Mouse (Mus musculus): ENCODE measurements at regions not wholly inside any gene's neighbourhood (a gene's known extent, or its start where the extent isn't known, plus 50 kb on each side); places are given as distances from the start of the nearest gene placed in this dataset.

DNA sequence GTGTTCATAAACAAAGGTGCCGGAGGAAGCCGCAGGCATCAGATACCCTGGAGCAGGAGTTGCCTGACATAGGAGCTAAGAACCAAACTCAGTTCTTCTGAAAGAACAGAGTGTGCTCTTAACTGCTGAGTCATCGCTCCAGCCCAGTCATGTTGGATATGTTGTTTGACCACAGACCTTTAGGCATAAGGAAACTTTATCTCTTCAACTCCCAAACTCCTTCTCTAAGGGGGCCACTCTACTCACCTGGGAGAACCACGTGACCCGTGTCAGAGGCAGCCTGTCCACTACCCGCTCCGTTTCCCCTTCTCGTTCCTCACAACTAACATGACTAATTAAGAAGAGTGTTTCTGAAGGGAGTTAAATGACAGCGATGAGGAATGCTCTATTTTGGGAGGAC lies 103.2 kb downstream of the Hlx start:
- TF ChIP-seq CTCF (IDR thresholded peaks at IDR 0.05; ENCODE audit: borderline replicate concordance, insufficient read depth, low read length) (no peak), POLR2A (IDR thresholded peaks at IDR 0.05; ENCODE audit: low read depth, low read length) (no peak)
